ENCODE assay signal across 14 mouse cellular contexts in the genomic region with DNA sequence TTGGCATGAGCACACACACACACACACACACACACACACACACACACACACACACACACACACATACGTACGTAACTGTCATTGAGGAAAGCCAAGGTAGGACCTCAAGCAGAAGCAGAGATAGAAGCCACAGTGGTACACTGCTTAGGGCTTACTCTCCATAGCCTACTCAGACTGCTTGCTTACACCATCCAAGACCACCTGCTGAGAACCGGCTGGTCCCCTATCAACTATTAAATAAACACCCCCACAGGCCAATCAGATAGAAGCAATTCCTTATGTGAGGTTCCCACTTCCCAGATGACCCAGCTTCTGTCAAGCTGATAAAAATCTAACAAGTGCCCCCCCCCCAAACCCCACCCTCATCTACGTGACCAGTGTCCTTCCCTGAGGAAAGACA.
DNase-seq lines count a peak whose midpoint lies in the region.
"Had no signal": no experiment of that assay in that cellular context is flagged by ENCODE, and none has a peak within 500 bp of the region (broad histone marks: within the 10 kb centered on the region; RNA-seq: fewer than 3 reads in every experiment).

No protein-coding gene starts in this region.

- DNase-seq in cerebellum, adult 11-12 months: peak; percentile 9
- no peak for DNase-seq in cerebellum, adult 9-11 months
- DNase-seq in cerebellum, postnatal 14 days: peak; percentile 52 to 55
- no peak for DNase-seq in cerebellum, adult 9-10 months
- DNase-seq in cerebellum, postnatal 36 days: peak; percentile 10 to 14
- no peak for DNase-seq in cerebellum, adult 11 months
- peak; percentile 23 for DNase-seq in left cerebral cortex, postnatal 4 days
- no peak for DNase-seq in left cerebral cortex, postnatal 14 days (ENCODE audit: low spot score in 2 of 2)
- DNase-seq: adrenal gland, adult 8-10 months; adrenal gland, postnatal 14 days; adrenal gland, postnatal 36 days; B cell, adult 2 months; cerebellum, adult 8-10 months; forebrain, postnatal 0 days had no signal

- intact Hi-C loops in left cerebral cortex, postnatal 4 days (cut with DNase I): no loop called here
- intact Hi-C loops in left cerebral cortex, postnatal 14 days (cut with DNase I): loop anchor here (10.0 kb wide), 1 partner anchor 120 kb away; no protein-coding TSS in a partner anchor

Comparison
In these comparisons a context has a peak if more than half of its experiments do, and no peak if none do; other contexts are left out.
1. DNase-seq: peak in cerebellum, adult 11-12 months (single experiment), cerebellum, postnatal 14 days (2 of 2), cerebellum, postnatal 36 days (2 of 2) and left cerebral cortex, postnatal 4 days (single experiment); none in cerebellum, adult 9-11 months (single experiment), cerebellum, adult 9-10 months (single experiment), cerebellum, adult 11 months (single experiment) and left cerebral cortex, postnatal 14 days (0 of 2).